Mouse (Mus musculus): Measurements from ENCODE around the gene Mgam. TPM values are rescaled to one million over a fixed set of nuclear protein-coding genes. Genes with fewer than 3 reads are reported as not detected.

The Mgam gene
- total and polyA plus RNA-seq, 3 experiments, result 0.08 to 0.20 TPM; not detected in 1

DNA sequence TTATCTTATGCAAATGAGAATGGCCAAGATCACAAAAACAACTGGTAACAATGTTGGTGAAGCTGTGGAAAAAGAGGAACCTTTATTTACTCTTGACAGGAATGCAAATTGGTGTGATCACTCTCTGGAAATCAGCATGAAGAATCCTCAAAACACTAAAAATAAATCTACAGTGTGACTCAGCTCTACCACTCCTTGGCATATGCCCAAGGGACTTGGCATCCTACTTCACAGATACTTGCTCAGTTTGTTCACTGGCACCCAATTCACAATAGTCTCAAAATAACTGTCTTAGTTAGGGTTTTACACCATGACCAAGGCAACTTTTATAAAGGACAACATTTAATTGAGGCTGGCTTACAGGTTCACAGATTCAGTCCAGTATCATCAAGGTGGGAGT lies 21.2 kb upstream of the Mgam start:
- Histone ChIP-seq H3K36me3 (ENCODE audit: control insufficient read depth, insufficient read depth, low read length) (no peaks in the 10 kb centered on the region), H3K79me2 (replicated peaks; ENCODE audit: control insufficient read depth, insufficient read depth, low read length) (no peaks in the 10 kb centered on the region), H3K27ac (no peak overlapping the region), H3K9ac (ENCODE audit: low read depth, low read length) (no peak overlapping the region), H3K27me3 (ENCODE audit: control insufficient read depth, insufficient read depth, low read length) (no peaks in the 10 kb centered on the region), H3K4me1 (ENCODE audit: control insufficient read depth, insufficient read depth, low read length) (no peaks in the 10 kb centered on the region), H3K4me3 (no peak overlapping the region)
- TF ChIP-seq CTCF (IDR thresholded peaks at IDR 0.05) (no peak), POLR2A (IDR thresholded peaks at IDR 0.05; ENCODE audit: insufficient read depth, low read depth, low read length) (no peak), EP300 (IDR thresholded peaks at IDR 0.05; ENCODE audit: insufficient read depth, low read depth, low read length) (no peak)
- intact Hi-C loops (cut with DNase I), result no loop called here
- DNase-seq, result no peak

DNA sequence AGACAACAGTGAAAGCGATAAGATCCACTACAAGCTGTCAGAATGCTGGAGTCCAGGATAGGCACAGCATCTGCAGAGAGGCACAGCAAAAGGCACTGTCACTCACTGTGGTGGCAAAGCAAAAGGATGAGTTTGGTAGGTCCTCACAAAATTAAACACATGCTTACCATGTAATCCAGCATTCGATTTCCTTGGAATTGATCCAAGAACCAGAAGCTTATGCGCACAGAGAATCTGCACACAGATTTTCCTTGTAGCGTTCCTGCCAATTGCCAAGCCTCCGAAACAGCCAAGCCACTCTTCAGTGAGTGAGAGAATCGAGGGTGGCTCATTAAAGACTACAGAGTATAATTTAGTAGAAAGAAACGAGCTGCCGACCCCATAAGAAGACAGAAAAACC lies 18.4 kb upstream of the Mgam start:
- TF ChIP-seq EP300 (IDR thresholded peaks at IDR 0.05; ENCODE audit: insufficient read depth, low read depth, low read length), result no peak
- no peak for TF ChIP-seq POLR2A (IDR thresholded peaks at IDR 0.05; ENCODE audit: insufficient read depth, low read depth, low read length)
- TF ChIP-seq CTCF (IDR thresholded peaks at IDR 0.05), result no peak
- no peaks in the 10 kb centered on the region for H3K36me3 ChIP-seq (ENCODE audit: control insufficient read depth, insufficient read depth, low read length)
- no peak overlapping the region for H3K4me3 ChIP-seq
- DNase-seq, result no peak
- intact Hi-C loops (cut with DNase I), result no loop called here
- 65% methylated on average over 8 of the region's 8 CpGs for WGBS
- H3K4me1 ChIP-seq (ENCODE audit: control insufficient read depth, insufficient read depth, low read length), result no peaks in the 10 kb centered on the region
- H3K9ac ChIP-seq (ENCODE audit: low read depth, low read length), result no peak overlapping the region
- H3K79me2 ChIP-seq (replicated peaks; ENCODE audit: control insufficient read depth, insufficient read depth, low read length), result no peaks in the 10 kb centered on the region
- H3K27ac ChIP-seq, result no peak overlapping the region
- H3K27me3 ChIP-seq (ENCODE audit: control insufficient read depth, insufficient read depth, low read length), result no peaks in the 10 kb centered on the region

DNA sequence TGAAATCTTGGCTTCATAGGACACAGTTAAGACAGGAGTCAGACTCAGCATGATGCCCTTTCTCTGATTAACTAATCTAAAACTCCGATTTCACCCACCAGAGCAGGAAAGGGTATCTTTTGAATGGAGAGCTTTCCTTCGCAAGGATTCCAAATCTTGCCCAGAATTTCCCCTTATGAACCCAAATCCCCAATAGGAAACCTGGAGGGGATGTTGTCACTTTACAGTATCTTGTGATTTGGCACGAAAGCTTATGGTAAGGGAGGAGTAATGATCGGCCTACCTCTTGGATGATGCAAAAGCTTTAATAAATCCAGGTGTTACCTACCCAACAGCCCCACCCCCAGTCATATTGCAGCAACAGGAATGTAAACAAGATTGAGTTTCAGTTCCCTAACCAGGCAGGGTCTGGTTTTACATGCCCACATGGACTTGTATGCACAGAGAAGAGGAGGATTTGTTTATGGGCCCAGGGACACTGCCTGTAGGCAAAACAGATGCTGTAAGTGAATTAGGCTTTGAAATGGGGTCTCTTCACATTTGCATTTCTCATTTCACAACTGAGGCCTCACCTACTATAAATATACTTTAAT lies 15.3 kb upstream of the Mgam start, which contains the start of gene Tas2r138:
Gene Tas2r138 (minus strand): TSS at position 51 of the 593 bp plus-strand sequence.
- Histone ChIP-seq H3K4me3 (no peak within 1 kb of the TSS), H3K79me2 (replicated peaks; ENCODE audit: control insufficient read depth, insufficient read depth, low read length) (no peaks in the 10 kb centered on the region), H3K27ac (no peak within 1 kb of the TSS), H3K9ac (ENCODE audit: low read depth, low read length) (no peak within 1 kb of the TSS), H3K4me1 (ENCODE audit: control insufficient read depth, insufficient read depth, low read length) (no peaks in the 10 kb centered on the region), H3K27me3 (ENCODE audit: control insufficient read depth, insufficient read depth, low read length) (no peaks in the 10 kb centered on the region), H3K36me3 (ENCODE audit: control insufficient read depth, insufficient read depth, low read length) (no peaks in the 10 kb centered on the region)
- no peak for TF ChIP-seq POLR2A (IDR thresholded peaks at IDR 0.05; ENCODE audit: insufficient read depth, low read depth, low read length)
- TF ChIP-seq CTCF (IDR thresholded peaks at IDR 0.05), result no peak
- no peak for TF ChIP-seq EP300 (IDR thresholded peaks at IDR 0.05; ENCODE audit: insufficient read depth, low read depth, low read length)
- DNase-seq, result no peak
- intact Hi-C loops (cut with DNase I), result no loop called here
- 81% methylated on average over 4 of the region's 4 CpGs for WGBS

DNA sequence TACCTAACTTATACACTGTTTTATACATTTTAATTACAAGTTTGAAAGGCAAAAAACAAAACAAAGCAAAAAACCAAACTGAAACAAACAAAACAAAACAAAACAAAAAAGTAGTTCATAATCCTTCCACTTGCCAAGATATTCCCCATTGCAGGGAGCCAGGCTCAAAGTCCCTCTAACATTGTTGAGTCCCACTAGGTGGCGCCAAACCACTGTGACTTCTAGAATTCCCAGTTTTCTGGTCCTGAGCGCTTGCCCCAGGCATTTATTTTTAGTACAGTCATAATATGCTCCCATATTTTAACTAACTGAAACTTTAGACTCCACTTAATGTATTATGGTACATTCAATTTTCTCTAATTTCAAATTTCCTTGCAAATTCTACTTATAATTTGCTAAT lies 10.7 kb upstream of the Mgam start:
- Histone ChIP-seq H3K79me2 (replicated peaks; ENCODE audit: control insufficient read depth, insufficient read depth, low read length) (no peaks in the 10 kb centered on the region), H3K36me3 (ENCODE audit: control insufficient read depth, insufficient read depth, low read length) (no peaks in the 10 kb centered on the region), H3K4me3 (no peak overlapping the region), H3K27ac (no peak overlapping the region), H3K27me3 (ENCODE audit: control insufficient read depth, insufficient read depth, low read length) (no peaks in the 10 kb centered on the region), H3K4me1 (ENCODE audit: control insufficient read depth, insufficient read depth, low read length) (no peaks in the 10 kb centered on the region), H3K9ac (ENCODE audit: low read depth, low read length) (no peak overlapping the region)
- no peak for TF ChIP-seq POLR2A (IDR thresholded peaks at IDR 0.05; ENCODE audit: insufficient read depth, low read depth, low read length)
- TF ChIP-seq EP300 (IDR thresholded peaks at IDR 0.05; ENCODE audit: insufficient read depth, low read depth, low read length), result no peak
- TF ChIP-seq CTCF (IDR thresholded peaks at IDR 0.05), result peak; percentile 89
- WGBS, result 4% methylated on average over 2 of the region's 2 CpGs
- peak; percentile 30 to 54 for DNase-seq
- intact Hi-C loops (cut with DNase I), result loop anchor here (1.0 kb wide), 1 partner anchor 71 kb away; no protein-coding TSS in a partner anchor

GRCm38 (mm10) chr6:40626111-40626510 lies 2.5 kb upstream of the Mgam start:
- Histone ChIP-seq H3K27ac (no peak overlapping the region), H3K4me1 (ENCODE audit: control insufficient read depth, insufficient read depth, low read length) (no peaks in the 10 kb centered on the region), H3K79me2 (replicated peaks; ENCODE audit: control insufficient read depth, insufficient read depth, low read length) (no peaks in the 10 kb centered on the region), H3K4me3 (no peak overlapping the region), H3K36me3 (ENCODE audit: control insufficient read depth, insufficient read depth, low read length) (no peaks in the 10 kb centered on the region), H3K9ac (ENCODE audit: low read depth, low read length) (no peak overlapping the region), H3K27me3 (ENCODE audit: control insufficient read depth, insufficient read depth, low read length) (no peaks in the 10 kb centered on the region)
- DNase-seq, result no peak
- intact Hi-C loops (cut with DNase I), result no loop called here
- 40% methylated on average over 1 of the region's 1 CpGs for WGBS
- TF ChIP-seq CTCF (IDR thresholded peaks at IDR 0.05) (no peak), EP300 (IDR thresholded peaks at IDR 0.05; ENCODE audit: insufficient read depth, low read depth, low read length) (no peak), POLR2A (IDR thresholded peaks at IDR 0.05; ENCODE audit: insufficient read depth, low read depth, low read length) (no peak)

GRCm38 (mm10) chr6:40634640-40635071 lies 6.0 kb downstream of the Mgam start:
- Histone ChIP-seq H3K4me3 (no peak overlapping the region), H3K9ac (ENCODE audit: low read depth, low read length) (no peak overlapping the region), H3K79me2 (replicated peaks; ENCODE audit: control insufficient read depth, insufficient read depth, low read length) (no peaks in the 10 kb centered on the region), H3K27me3 (ENCODE audit: control insufficient read depth, insufficient read depth, low read length) (no peaks in the 10 kb centered on the region), H3K36me3 (ENCODE audit: control insufficient read depth, insufficient read depth, low read length) (no peaks in the 10 kb centered on the region), H3K27ac (no peak overlapping the region), H3K4me1 (ENCODE audit: control insufficient read depth, insufficient read depth, low read length) (no peaks in the 10 kb centered on the region)
- WGBS, result 78% methylated on average over 1 of the region's 1 CpGs
- no peak for DNase-seq
- TF ChIP-seq CTCF (IDR thresholded peaks at IDR 0.05) (no peak), EP300 (IDR thresholded peaks at IDR 0.05; ENCODE audit: insufficient read depth, low read depth, low read length) (no peak)
- intact Hi-C loops (cut with DNase I), result no loop called here
